Mouse (Mus musculus) cerebellum, adult 2 months (tissue): ENCODE measurements around the gene Nhp2. TPM values are rescaled to one million over a fixed set of nuclear protein-coding genes. Genes with fewer than 3 reads are reported as not detected.

ENCODE experiments used
- DNase-seq, 2 experiments: peaks; one replicate each; pipeline ENCODE4 v3.0.0; 2021
- H3K27ac ChIP-seq: fragments of 200-500 bp; 2 replicates; pipeline ENCODE4 v1.5.1; 2012; ENCODE audit warnings: low read length, control low read depth, inconsistent platforms; ENCODE audit not compliant: insufficient read depth
- H3K27me3 ChIP-seq: fragments of 200-500 bp; 2 replicates; pipeline ENCODE4 v1.6.1; 2012; ENCODE audit warnings: inconsistent platforms, mild to moderate bottlenecking, low read length, moderate library complexity; ENCODE audit not compliant: control insufficient read depth, insufficient read depth
- H3K4me1 ChIP-seq: fragments of 200-500 bp; 2 replicates; pipeline ENCODE4 v1.6.1; 2011; ENCODE audit warnings: low read length; ENCODE audit not compliant: control insufficient read depth, insufficient read depth
- H3K4me3 ChIP-seq: fragments of 200-500 bp; replicated peaks from 2 replicates; pipeline ENCODE3; 2011; ENCODE audit warnings: mild to moderate bottlenecking, low read depth, low read length, control low read depth; ENCODE audit not compliant: insufficient read depth
- CTCF ChIP-seq: fragments of 200-500 bp; IDR thresholded peaks from 2 replicates; pipeline ENCODE4 v1.5.1; 2011; ENCODE audit warnings: low read depth, mild to moderate bottlenecking, control low read depth, low read length, moderate library complexity, borderline replicate concordance; ENCODE audit not compliant: insufficient read depth
- POLR2A ChIP-seq: fragments of 200-500 bp; IDR thresholded peaks from 2 replicates; pipeline ENCODE4 v1.6.1; 2011; ENCODE audit warnings: low read length, control low read depth, borderline replicate concordance; ENCODE audit not compliant: insufficient read depth
- WGBS: fragments of 180-500 bp; shearing (Covaris S2); methylation state at CpG from one replicate; pipeline ENCODE4 v1.1.7; 2018; 5-methylcytosine and 5-hydroxymethylcytosine counted together
- polyA plus RNA-seq: library from polyadenylated mRNA; depleted of rRNA; stranded (reverse); fragments of >200 nt; gene quantifications from 2 replicates; pipeline ENCODE4 v1.2.3, GENCODE M21; 2012

Nhp2 gene
- polyA plus RNA-seq, 1 experiment = 48.4 TPM

DNA sequence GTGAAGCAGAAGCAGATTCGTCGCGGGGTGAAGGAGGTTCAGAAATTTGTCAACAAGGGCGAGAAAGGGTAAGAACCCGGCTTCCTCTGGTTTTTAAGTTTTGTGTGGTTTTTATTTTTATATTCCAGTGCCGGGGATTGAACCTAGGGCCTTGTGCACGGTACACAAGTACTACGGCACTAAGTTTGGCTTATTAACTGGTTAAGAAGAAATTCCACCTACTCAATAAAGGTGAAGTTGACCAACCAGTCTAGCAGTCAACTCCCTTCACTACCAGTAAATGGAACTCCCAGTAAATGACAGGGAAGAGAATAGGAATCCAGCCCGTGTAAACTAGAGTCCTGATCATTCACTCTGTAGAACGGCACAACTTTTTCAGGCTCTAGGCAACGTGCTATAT is 549 bp downstream of the Nhp2 start:
- Histone ChIP-seq H3K4me1 (no peaks in the 10 kb centered on the region; the same call in 1 of the 2 replicates), H3K4me3 (peak overlapping the region; percentile 91), H3K27me3 (no peaks in the 10 kb centered on the region), H3K27ac (no peak overlapping the region)
- WGBS = 1% methylated on average over 11 of the region's 11 CpGs
- no peak for DNase-seq
- TF ChIP-seq POLR2A (no peak), CTCF (no peak)

DNA sequence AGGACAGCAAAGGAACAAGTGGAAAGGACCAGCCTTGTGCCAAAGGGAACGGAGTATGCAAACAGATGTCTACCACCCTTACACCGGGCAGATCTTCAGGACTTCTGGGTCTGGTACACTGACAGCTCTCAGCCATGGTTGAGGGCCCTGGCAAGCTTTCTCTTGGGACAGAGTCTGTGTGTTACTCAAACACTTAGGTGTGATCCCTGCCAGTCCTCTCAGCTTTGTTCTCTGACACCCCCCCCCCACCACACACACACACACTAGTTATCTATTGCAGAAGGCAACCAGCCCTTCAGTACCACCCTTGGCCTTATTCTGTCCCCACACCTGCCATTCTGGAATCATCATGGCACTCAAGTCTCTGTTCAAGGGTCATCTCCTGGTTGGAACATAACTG is 2.2 kb downstream of the Nhp2 start:
- Histone ChIP-seq H3K27ac (no peak overlapping the region), H3K4me1 (no peaks in the 10 kb centered on the region)
- DNase-seq = no peak

GRCm38 (mm10) chr11:51622971-51623491 is 3.5 kb downstream of the Nhp2 start:
- H3K4me3 ChIP-seq = no peak overlapping the region
- H3K27ac ChIP-seq = no peak overlapping the region
- 74% methylated on average over 7 of the region's 7 CpGs for WGBS
- TF ChIP-seq POLR2A = no peak
- TF ChIP-seq CTCF = no peak
- peaks cover 7% of the 10 kb centered on the region for H3K4me1 ChIP-seq
- DNase-seq = no peak
- no peaks in the 10 kb centered on the region for H3K27me3 ChIP-seq

More for the DNA sequence above, 2.2 kb downstream of the Nhp2 start:
- H3K27me3 ChIP-seq = no peaks in the 10 kb centered on the region
- no peak for TF ChIP-seq CTCF
- no peak for TF ChIP-seq POLR2A
- WGBS = 79% methylated on average over 2 of the region's 2 CpGs
- H3K4me3 ChIP-seq = no peak overlapping the region

DNA sequence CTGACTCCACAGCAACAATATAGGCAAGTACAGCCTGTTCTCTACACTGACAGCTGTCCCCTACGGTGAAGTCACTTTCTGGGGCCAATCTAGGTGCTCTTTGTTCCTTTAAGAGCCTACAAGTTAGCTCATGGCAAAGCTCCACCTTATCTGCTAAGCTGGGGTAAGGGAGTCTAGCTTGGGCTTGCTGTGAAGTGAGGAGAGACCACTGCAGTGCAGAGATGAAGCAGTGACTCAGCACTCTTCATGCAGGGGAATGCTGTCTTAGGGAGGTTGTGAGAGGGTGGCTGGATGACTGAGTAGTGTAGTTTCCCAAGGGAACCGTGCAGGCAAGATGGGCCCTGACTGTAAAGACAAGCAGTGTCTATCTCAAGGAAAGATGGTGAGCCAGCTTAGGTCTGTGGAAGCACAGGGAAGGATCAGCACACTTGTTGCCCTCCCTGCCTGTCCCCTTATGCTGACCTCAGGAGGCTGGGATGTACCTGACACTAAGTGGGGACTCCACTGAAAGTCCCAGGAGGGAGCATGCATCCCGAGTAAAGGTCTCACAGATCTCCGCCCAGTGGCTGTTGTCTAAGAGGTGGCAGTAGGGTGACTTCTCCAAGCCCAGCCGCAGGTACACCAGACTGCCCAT is 5.8 kb downstream of the Nhp2 start:
- Histone ChIP-seq H3K27ac (no peak overlapping the region), H3K4me3 (no peak overlapping the region), H3K27me3 (no peaks in the 10 kb centered on the region), H3K4me1 (peaks cover 7% of the 10 kb centered on the region)
- no peak for DNase-seq
- WGBS = 77% methylated on average over 5 of the region's 5 CpGs
- TF ChIP-seq POLR2A (no peak), CTCF (no peak)

GRCm38 (mm10) chr11:51627425-51627824 is 7.9 kb downstream of the Nhp2 start:
- no peak for TF ChIP-seq CTCF
- no peak for TF ChIP-seq POLR2A
- no peak overlapping the region for H3K4me3 ChIP-seq
- WGBS = 53% methylated on average over 9 of the region's 9 CpGs
- no peak overlapping the region for H3K27ac ChIP-seq
- H3K27me3 ChIP-seq = no peaks in the 10 kb centered on the region
- peak; percentile 54 to 61 for DNase-seq
- peaks cover 7% of the 10 kb centered on the region for H3K4me1 ChIP-seq

DNA sequence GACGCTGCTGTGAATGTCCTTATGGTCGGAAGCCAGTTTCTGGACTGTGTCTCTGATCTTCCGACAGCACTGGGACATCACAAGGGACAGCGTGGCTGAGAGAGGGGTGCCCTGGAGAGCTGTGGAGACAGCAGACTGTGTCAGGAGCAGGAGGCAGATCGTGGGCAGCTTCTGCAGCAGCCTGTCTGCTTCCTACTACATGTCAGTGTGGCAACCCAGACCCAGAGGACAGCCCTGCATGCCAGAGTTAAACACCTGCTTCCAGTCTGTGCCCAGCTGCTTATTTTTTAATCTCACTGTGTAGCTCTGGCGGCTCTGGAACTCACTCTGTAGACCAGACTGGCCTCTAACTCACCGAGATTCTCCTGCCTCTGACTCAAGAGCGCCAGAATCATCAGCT is 8.4 kb downstream of the Nhp2 start:
- no peak for DNase-seq
- TF ChIP-seq POLR2A (no peak), CTCF (no peak)
- Histone ChIP-seq H3K27ac (no peak overlapping the region), H3K27me3 (no peaks in the 10 kb centered on the region), H3K4me3 (no peak overlapping the region), H3K4me1 (peaks cover 7% of the 10 kb centered on the region)
- WGBS = 68% methylated on average over 8 of the region's 8 CpGs

DNA sequence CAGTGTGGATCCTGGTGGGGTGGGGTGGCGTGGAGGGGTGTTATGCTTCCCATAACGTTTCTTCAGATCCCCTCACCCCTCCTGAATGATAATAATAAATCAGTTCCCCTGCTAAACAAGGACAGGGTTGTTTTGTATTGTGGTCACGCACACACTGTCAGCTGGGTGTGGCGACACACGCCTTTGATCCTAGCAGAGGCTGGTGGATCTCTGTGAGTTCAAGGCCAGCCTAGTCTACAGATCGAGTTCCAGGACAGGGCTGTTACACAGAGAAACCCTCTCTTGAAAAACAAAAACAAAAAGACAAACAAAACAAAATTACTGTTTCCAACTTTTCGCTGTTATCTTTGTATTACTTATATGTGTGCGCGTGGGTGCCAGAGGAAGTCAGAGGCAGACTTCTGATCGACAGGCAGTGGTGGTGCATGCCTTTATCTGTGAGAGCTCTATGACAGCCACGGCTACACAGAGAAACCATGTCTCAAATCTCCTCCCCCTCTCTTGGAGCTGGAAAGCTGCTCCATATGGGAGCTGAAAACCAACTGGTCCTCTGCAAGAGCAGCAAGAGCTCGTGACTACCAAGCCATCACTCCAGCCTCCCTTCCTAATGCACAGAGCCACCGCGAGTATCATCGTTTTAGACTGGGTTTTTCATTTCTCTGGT is 10.2 kb downstream of the Nhp2 start:
- WGBS = 69% methylated on average over 15 of the region's 15 CpGs
- DNase-seq = no peak
- Histone ChIP-seq H3K4me3 (no peak overlapping the region), H3K27ac (no peak overlapping the region), H3K27me3 (no peaks in the 10 kb centered on the region), H3K4me1 (peaks cover 7% of the 10 kb centered on the region)
- TF ChIP-seq CTCF = no peak
- TF ChIP-seq POLR2A = no peak
